Mouse (Mus musculus) ovary, postnatal 14 days (tissue): ENCODE data around the gene Klhl31.
A peak's percentile ranks its signal among the peaks of the same experiment; 100 is the strongest.

Experiments used
- DNase-seq: peaks from one replicate; pipeline ENCODE4 v3.0.0; 2022; ENCODE audit warnings: low spot score

Gene Klhl31

GRCm38 (mm10) chr9:77624171-77624570, 12.1 kb upstream of the Klhl31 start:
- no peak for DNase-seq

- DNase-seq = no peak
Observed at GRCm38 (mm10) chr9:77628676-77629075, 7.6 kb upstream of the Klhl31 start.

- no peak for DNase-seq
Observed at GRCm38 (mm10) chr9:77629708-77630107, 6.6 kb upstream of the Klhl31 start.

- DNase-seq = no peak
Observed at GRCm38 (mm10) chr9:77630764-77631163, 5.5 kb upstream of the Klhl31 start.

- no peak for DNase-seq
Observed at GRCm38 (mm10) chr9:77632432-77632831, 3.9 kb upstream of the Klhl31 start.

GRCm38 (mm10) chr9:77636003-77636402, 297 bp upstream of the Klhl31 start:
- no peak for DNase-seq

- no peak for DNase-seq
Observed at GRCm38 (mm10) chr9:77637357-77637756, 1.1 kb downstream of the Klhl31 start.

GRCm38 (mm10) chr9:77645176-77645575, 8.9 kb downstream of the Klhl31 start:
- DNase-seq = no peak

- DNase-seq = no peak
Observed at GRCm38 (mm10) chr9:77651847-77652246, 15.5 kb downstream of the Klhl31 start.

- no peak for DNase-seq
Observed at GRCm38 (mm10) chr9:77653907-77654306, 17.6 kb downstream of the Klhl31 start.

GRCm38 (mm10) chr9:77655181-77655934, 19.1 kb downstream of the Klhl31 start:
- DNase-seq = peak; percentile 11

GRCm38 (mm10) chr9:77655935-77656288, 19.6 kb downstream of the Klhl31 start:
- DNase-seq = peak; percentile 18

- no peak for DNase-seq
Observed at GRCm38 (mm10) chr9:77662917-77663316, 26.6 kb downstream of the Klhl31 start.

- DNase-seq = no peak
Observed at GRCm38 (mm10) chr9:77670095-77670494, 33.8 kb downstream of the Klhl31 start.

- no peak for DNase-seq
Observed at GRCm38 (mm10) chr9:77671004-77671403, 34.7 kb downstream of the Klhl31 start.

- DNase-seq = no peak
Observed at GRCm38 (mm10) chr9:77673218-77673617, 36.9 kb downstream of the Klhl31 start.

GRCm38 (mm10) chr9:77673986-77674385, 37.7 kb downstream of the Klhl31 start:
- DNase-seq = no peak

- no peak for DNase-seq
Observed at GRCm38 (mm10) chr9:77684938-77685337, 48.6 kb downstream of the Klhl31 start.

GRCm38 (mm10) chr9:77685825-77686500, 49.7 kb downstream of the Klhl31 start:
- no peak for DNase-seq

- no peak for DNase-seq
Observed at GRCm38 (mm10) chr9:77692707-77693106, 56.4 kb downstream of the Klhl31 start.

- DNase-seq = no peak
Observed at GRCm38 (mm10) chr9:77693405-77693804, 57.1 kb downstream of the Klhl31 start.

- DNase-seq = no peak
Observed at GRCm38 (mm10) chr9:77695586-77695985, 59.3 kb downstream of the Klhl31 start.

GRCm38 (mm10) chr9:77703476-77703875, 67.2 kb downstream of the Klhl31 start:
- DNase-seq = no peak

- DNase-seq = no peak
Observed at GRCm38 (mm10) chr9:77704108-77704507, 67.8 kb downstream of the Klhl31 start.
